7 mouse cellular contexts compared by ENCODE assay signal in the genomic region with DNA sequence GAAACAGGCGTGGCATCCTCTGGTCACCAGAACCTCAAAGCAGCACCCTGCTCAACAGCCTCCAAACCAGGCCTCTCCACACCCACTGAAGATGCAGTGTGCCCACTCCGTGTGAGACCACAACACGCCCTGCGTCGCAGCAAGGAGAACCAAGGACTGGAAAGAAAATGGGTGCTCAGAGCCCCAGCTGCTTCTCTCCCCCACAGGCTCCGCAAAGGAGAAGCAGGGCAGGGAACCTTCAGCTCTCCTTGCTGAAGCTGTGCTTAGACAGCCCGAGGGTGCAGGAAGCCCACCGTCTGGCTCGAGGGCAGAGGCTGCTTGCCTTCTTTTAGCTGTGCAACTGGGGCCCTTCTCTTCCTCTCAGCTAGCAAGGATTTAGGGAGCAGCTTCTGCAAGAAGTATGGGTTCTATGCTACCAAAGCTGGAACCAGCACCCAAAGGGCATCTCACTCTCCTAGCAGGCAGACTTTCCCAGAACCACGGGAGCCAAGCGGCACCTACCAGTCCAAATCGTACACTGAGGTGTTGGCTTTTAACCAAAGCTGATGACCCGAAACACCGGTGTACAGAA. TPM values are rescaled to one million over a fixed set of nuclear protein-coding genes. Genes with fewer than 3 reads are reported as not detected.
DNase-seq lines count a peak whose midpoint lies in the region; ATAC-seq lines count a peak whose summit lies in the region.

No protein-coding gene starts in this region.

- H3K9ac ChIP-seq in intestine, embryonic 15.5 days, result peak overlapping the region; percentile 51
- peak overlapping the region; percentile 94 for H3K9ac ChIP-seq in midbrain, embryonic 16.5 days (ENCODE audit: low read depth, low read length)

- peak; percentile 31 to 59 for DNase-seq in left cerebral cortex, adult 18-20 months (ENCODE audit: low spot score in 2 of 2)
- DNase-seq in left cerebral cortex, adult 11 months (ENCODE audit: low spot score), result no peak
- peak; percentile 72 for DNase-seq in brain, adult 2 months (ENCODE audit: low read depth, low spot score)
- DNase-seq in testis, postnatal 10 days (ENCODE audit: low spot score), result no peak

- no peaks in the 10 kb centered on the region for H3K9me3 ChIP-seq in intestine, embryonic 15.5 days
- H3K9me3 ChIP-seq in midbrain, embryonic 16.5 days (replicated peaks; ENCODE audit: control insufficient read depth, low read length, poor library complexity, severe bottlenecking), result no peaks in the 10 kb centered on the region

- H3K4me2 ChIP-seq in intestine, embryonic 15.5 days (replicated peaks), result peak overlapping the region; percentile 84
- peak overlapping the region; percentile 73 for H3K4me2 ChIP-seq in midbrain, embryonic 16.5 days (ENCODE audit: low read length)

- WGBS in intestine, embryonic 15.5 days, result 40% methylated on average over 14 of the region's 14 CpGs
- 1% methylated on average over 14 of the region's 14 CpGs for WGBS in midbrain, embryonic 16.5 days

- ATAC-seq in common myeloid progenitor, adult 5-6 weeks (replicated peaks; ENCODE audit: low read depth, poor library complexity, severe bottlenecking), result peak; percentile 50
- no peak for ATAC-seq in intestine, embryonic 15.5 days
- peak; percentile 15; the same call in 1 of the 2 replicates for ATAC-seq in midbrain, embryonic 16.5 days

- no peaks in the 10 kb centered on the region for H3K27me3 ChIP-seq in intestine, embryonic 15.5 days (replicated peaks)
- H3K27me3 ChIP-seq in midbrain, embryonic 16.5 days (ENCODE audit: control insufficient read depth, insufficient read depth, low read depth, low read length), result no peaks in the 10 kb centered on the region

- H3K27ac ChIP-seq in intestine, embryonic 15.5 days, result peak overlapping the region; percentile 9; the same call in 1 of the 2 replicates
- peak overlapping the region; percentile 96 for H3K27ac ChIP-seq in midbrain, embryonic 16.5 days (ENCODE audit: low read length)

- H3K4me3 ChIP-seq in intestine, embryonic 15.5 days (replicated peaks), result peak overlapping the region; percentile 55
- H3K4me3 ChIP-seq in midbrain, embryonic 16.5 days (ENCODE audit: low read depth, low read length), result peak overlapping the region; percentile 68

- no peaks in the 10 kb centered on the region for H3K36me3 ChIP-seq in intestine, embryonic 15.5 days
- no peaks in the 10 kb centered on the region; the same call in 1 of the 2 replicates for H3K36me3 ChIP-seq in midbrain, embryonic 16.5 days (ENCODE audit: control insufficient read depth, insufficient read depth, low read length)

- peaks cover 25% of the 10 kb centered on the region for H3K4me1 ChIP-seq in intestine, embryonic 15.5 days (replicated peaks)
- H3K4me1 ChIP-seq in midbrain, embryonic 16.5 days (ENCODE audit: control insufficient read depth, insufficient read depth, low read length), result peaks cover 44% of the 10 kb centered on the region

RNA-seq across cellular contexts. Expression of gene Srgap3, which starts 1.8 kb away (rescaled TPM):
- total RNA-seq in left cerebral cortex, adult 18-20 months (2021), result 100 to 1,000 TPM; 217 to 223 TPM
- total RNA-seq in common myeloid progenitor, adult 5-6 weeks (2017), result 2.5 and 8.0 TPM in 2 replicates
- 2.6 and 3.5 TPM in 2 replicates for polyA plus RNA-seq in intestine, embryonic 15.5 days (2015; fragmentation: Nextera tagmentation; extraction: Ambion mirVana)
- polyA plus RNA-seq in midbrain, embryonic 16.5 days (2015; fragmentation: Nextera tagmentation; extraction: Ambion mirVana), result 37.4 and 38.6 TPM in 2 replicates

Comparison
In these comparisons a context has a peak if more than half of its experiments do, and no peak if none do; other contexts are left out.
1. DNase-seq: peak in left cerebral cortex, adult 18-20 months (2 of 2) and brain, adult 2 months (single experiment); none in left cerebral cortex, adult 11 months (single experiment) and testis, postnatal 10 days (single experiment).
2. RNA of gene Srgap3, which starts 1.8 kb away (total RNA-seq): 217 to 223 TPM in left cerebral cortex, adult 18-20 months; 2.5 to 8.0 TPM in common myeloid progenitor, adult 5-6 weeks; every median in the first group is over 10 times any median in the second.